Comparison of ENCODE assay signal across 18 mouse cellular contexts in genomic region chr5:107480194-107480593, GRCm38 (mm10). TPM values are rescaled to one million over a fixed set of nuclear protein-coding genes. Genes with fewer than 3 reads are reported as not detected.
"Had no signal": no experiment of that assay in that cellular context is flagged by ENCODE, and none has a peak within 500 bp of the region (broad histone marks: within the 10 kb centered on the region; RNA-seq: fewer than 3 reads in every experiment).

No protein-coding gene starts in this region.

- H3K27me3 ChIP-seq: limb, embryonic 15.5 days; liver, embryonic 12.5 days; midbrain, embryonic 15.5 days; neural tube, embryonic 12.5 days had no signal

- H3K9ac ChIP-seq: limb, embryonic 15.5 days; liver, embryonic 12.5 days; lung, embryonic 14.5 days; midbrain, embryonic 15.5 days; neural tube, embryonic 12.5 days had no signal

- ATAC-seq: liver, embryonic 12.5 days; midbrain, embryonic 15.5 days had no signal

- H3K27ac ChIP-seq: left cerebral cortex, adult 2 months; limb, embryonic 15.5 days; liver, embryonic 12.5 days; midbrain, embryonic 15.5 days; neural tube, embryonic 12.5 days had no signal

- H3K4me1 ChIP-seq: limb, embryonic 15.5 days; liver, embryonic 12.5 days; midbrain, embryonic 15.5 days; neural tube, embryonic 12.5 days had no signal

- DNase-seq: kidney, adult 8-10 months; kidney, postnatal 25 days; lung, embryonic 14.5 days; lung, postnatal 14 days; right cerebral cortex, postnatal 25 days; thymus, adult 18-20 months; thymus, postnatal 14 days had no signal

- H3K36me3 ChIP-seq: liver, embryonic 12.5 days; midbrain, embryonic 15.5 days had no signal

- H3K4me3 ChIP-seq: left cerebral cortex, adult 2 months; limb, embryonic 15.5 days; liver, embryonic 12.5 days; midbrain, embryonic 15.5 days; neural tube, embryonic 12.5 days had no signal

- H3K9me3 ChIP-seq: limb, embryonic 15.5 days; liver, embryonic 12.5 days; midbrain, embryonic 15.5 days; neural tube, embryonic 12.5 days had no signal

- H3K4me2 ChIP-seq: limb, embryonic 15.5 days; liver, embryonic 12.5 days; lung, embryonic 14.5 days; midbrain, embryonic 11.5 days; midbrain, embryonic 15.5 days; neural tube, embryonic 12.5 days had no signal

RNA-seq across cellular contexts. Expression of gene Gm42669, which starts 27.2 kb away (rescaled TPM):
- polyA plus RNA-seq: liver, embryonic 12.5 days; liver, embryonic 16.5 days had no signal

RNA-seq across cellular contexts. Expression of gene Lpcat2b, which starts 48.8 kb away (rescaled TPM):
- total RNA-seq: monocyte, adult 5-6 weeks had no signal
- polyA plus RNA-seq: kidney, embryonic 16.5 days; limb, embryonic 11.5 days; limb, embryonic 15.5 days; liver, embryonic 12.5 days; liver, embryonic 16.5 days; lung, embryonic 14.5 days; midbrain, embryonic 11.5 days; midbrain, embryonic 15.5 days; neural tube, embryonic 12.5 days; stomach, embryonic 14.5 days had no signal

RNA-seq across cellular contexts. Expression of gene 1700028K03Rik, which starts 54.3 kb away (rescaled TPM):
- total RNA-seq: monocyte, adult 5-6 weeks had no signal
